Mouse (Mus musculus) liver, embryonic 13.5 days (tissue): ENCODE results near the gene Rps8. TPM values are rescaled to one million over a fixed set of nuclear protein-coding genes. Genes with fewer than 3 reads are reported as not detected.

ENCODE experiments used
- ATAC-seq: fragments of 200-750 bp; cut with Nextera tagmentation; 2 replicates; pipeline ENCODE4 v1.8.0; 2017; ENCODE audit warnings: low read depth, mild to moderate bottlenecking, moderate number of reproducible peaks, moderate library complexity
- DNase-seq: peaks from one replicate; pipeline ENCODE4 v3.0.0; 2022
- H3K27ac ChIP-seq: fragments of 300-500 bp; sonication (generic); 2 replicates; pipeline ENCODE4 v1.5.1; 2015; ENCODE audit warnings: moderate library complexity, mild to moderate bottlenecking, inconsistent platforms
- H3K27me3 ChIP-seq: fragments of 300-500 bp; sonication (generic); 2 replicates; pipeline ENCODE4 v1.6.1; 2015; ENCODE audit warnings: mild to moderate bottlenecking, inconsistent platforms
- H3K36me3 ChIP-seq: fragments of 300-500 bp; sonication (generic); 2 replicates; pipeline ENCODE4 v1.6.1; 2015; ENCODE audit warnings: mild to moderate bottlenecking, inconsistent platforms
- H3K4me1 ChIP-seq: fragments of 300-500 bp; sonication (generic); replicated peaks from 2 replicates; pipeline ENCODE4 v1.6.1; 2015; ENCODE audit warnings: inconsistent platforms
- H3K4me2 ChIP-seq: fragments of 300-500 bp; sonication (generic); 2 replicates; pipeline ENCODE4 v1.6.1; 2015; ENCODE audit warnings: inconsistent platforms, mild to moderate bottlenecking, moderate library complexity
- H3K4me3 ChIP-seq: fragments of 300-500 bp; sonication (generic); replicated peaks from 2 replicates; pipeline ENCODE4 v1.5.1; 2015; ENCODE audit warnings: mild to moderate bottlenecking, inconsistent platforms
- H3K9ac ChIP-seq: fragments of 300-500 bp; sonication (generic); 2 replicates; pipeline ENCODE4 v1.6.1; 2015; ENCODE audit warnings: mild to moderate bottlenecking, inconsistent platforms
- H3K9me3 ChIP-seq: fragments of 300-500 bp; sonication (generic); replicated peaks from 2 replicates; pipeline ENCODE4 v1.6.1; 2016; ENCODE audit warnings: inconsistent platforms
- WGBS: fragments of 180-500 bp; shearing (Covaris S2); methylation state at CpG from one replicate; pipeline ENCODE4 v1.1.7; 2015; ENCODE audit not compliant: insufficient replicate concordance; 5-methylcytosine and 5-hydroxymethylcytosine counted together
- microRNA-seq: library from miRNA; unstranded; fragments of <30 nt; microRNA quantifications from one replicate; pipeline ENCODE4, GENCODE M21; 2016
- polyA plus RNA-seq: library from polyadenylated mRNA; unstranded; fragments of >200 nt; fragmentation: Nextera tagmentation; extraction: Ambion mirVana; gene quantifications from 2 replicates; pipeline ENCODE4 v1.2.1, GENCODE M21; 2015

Gene Rps8
- polyA plus RNA-seq, 1 experiment from 2014 or later = 919 TPM

DNA sequence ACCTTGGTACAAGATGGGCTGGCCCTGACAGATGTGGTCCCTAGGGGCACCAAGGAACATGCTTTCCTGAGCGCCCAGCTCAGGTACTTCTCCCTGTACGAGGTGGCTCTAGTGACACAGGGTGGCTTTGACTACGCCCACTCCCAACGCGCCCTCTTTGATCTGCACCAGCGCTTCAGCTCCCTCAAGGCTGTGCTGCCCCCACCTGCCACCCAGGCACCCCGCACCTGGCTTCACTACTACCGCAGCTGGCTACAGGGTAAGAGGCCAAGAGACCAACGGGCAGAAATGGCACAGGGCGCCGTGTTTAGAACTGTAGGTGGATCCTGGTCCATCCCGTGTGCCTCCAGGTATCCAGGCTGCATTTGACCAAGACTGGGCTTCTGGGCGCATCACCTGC, 45.8 kb downstream of the Rps8 start:
- 84% methylated on average over 13 of the region's 13 CpGs for WGBS
- Histone ChIP-seq H3K36me3 (no peaks in the 10 kb centered on the region), H3K9ac (no peak overlapping the region), H3K4me1 (no peaks in the 10 kb centered on the region), H3K9me3 (no peaks in the 10 kb centered on the region), H3K4me3 (no peak overlapping the region), H3K27ac (no peak overlapping the region), H3K4me2 (no peak overlapping the region), H3K27me3 (no peaks in the 10 kb centered on the region)
- ATAC-seq (no peak), DNase-seq (no peak)

DNA sequence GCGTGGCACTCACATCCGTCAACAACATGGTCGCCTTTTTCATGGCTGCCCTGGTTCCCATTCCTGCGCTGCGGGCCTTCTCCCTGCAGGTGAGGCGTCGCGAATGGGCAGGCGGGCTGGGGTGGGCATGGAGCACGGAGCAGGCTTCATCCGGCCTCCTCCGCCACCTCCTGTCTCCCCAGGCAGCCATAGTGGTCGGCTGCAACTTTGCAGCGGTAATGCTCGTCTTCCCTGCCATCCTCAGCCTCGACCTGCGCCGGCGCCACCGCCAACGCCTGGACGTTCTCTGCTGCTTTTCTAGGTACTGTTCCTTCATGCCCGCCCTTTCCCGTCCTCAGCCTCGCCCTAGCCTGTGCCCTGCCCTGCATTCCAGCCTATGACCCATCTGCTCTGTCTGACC, 46.7 kb downstream of the Rps8 start:
- Histone ChIP-seq H3K9ac (no peak overlapping the region), H3K4me3 (no peak overlapping the region), H3K4me2 (no peak overlapping the region), H3K9me3 (no peaks in the 10 kb centered on the region), H3K36me3 (no peaks in the 10 kb centered on the region), H3K27ac (no peak overlapping the region), H3K4me1 (no peaks in the 10 kb centered on the region), H3K27me3 (no peaks in the 10 kb centered on the region)
- no peak for DNase-seq
- WGBS = 84% methylated on average over 25 of the region's 25 CpGs
- ATAC-seq = no peak

DNA sequence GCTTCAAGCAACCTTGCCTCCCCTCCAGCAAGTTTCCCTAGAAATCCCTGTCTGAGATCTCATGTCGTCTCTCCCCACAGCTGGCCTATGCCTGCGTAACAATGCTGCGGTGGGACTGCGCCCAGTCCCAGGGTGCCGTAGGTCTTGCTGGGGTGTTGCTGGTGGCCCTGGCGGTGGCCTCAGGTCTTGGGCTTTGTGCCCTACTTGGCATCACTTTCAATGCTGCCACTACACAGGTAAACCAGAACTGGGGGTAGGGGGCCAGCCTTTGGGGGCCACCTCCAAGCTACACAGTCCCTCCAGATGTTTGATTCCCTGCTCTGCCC, 47.6 kb downstream of the Rps8 start:
- Histone ChIP-seq H3K9me3 (no peaks in the 10 kb centered on the region), H3K27me3 (no peaks in the 10 kb centered on the region), H3K36me3 (no peaks in the 10 kb centered on the region), H3K4me2 (no peak overlapping the region), H3K4me3 (no peak overlapping the region), H3K4me1 (no peaks in the 10 kb centered on the region), H3K27ac (no peak overlapping the region), H3K9ac (no peak overlapping the region)
- 91% methylated on average over 6 of the region's 6 CpGs for WGBS
- DNase-seq (no peak), ATAC-seq (no peak)

DNA sequence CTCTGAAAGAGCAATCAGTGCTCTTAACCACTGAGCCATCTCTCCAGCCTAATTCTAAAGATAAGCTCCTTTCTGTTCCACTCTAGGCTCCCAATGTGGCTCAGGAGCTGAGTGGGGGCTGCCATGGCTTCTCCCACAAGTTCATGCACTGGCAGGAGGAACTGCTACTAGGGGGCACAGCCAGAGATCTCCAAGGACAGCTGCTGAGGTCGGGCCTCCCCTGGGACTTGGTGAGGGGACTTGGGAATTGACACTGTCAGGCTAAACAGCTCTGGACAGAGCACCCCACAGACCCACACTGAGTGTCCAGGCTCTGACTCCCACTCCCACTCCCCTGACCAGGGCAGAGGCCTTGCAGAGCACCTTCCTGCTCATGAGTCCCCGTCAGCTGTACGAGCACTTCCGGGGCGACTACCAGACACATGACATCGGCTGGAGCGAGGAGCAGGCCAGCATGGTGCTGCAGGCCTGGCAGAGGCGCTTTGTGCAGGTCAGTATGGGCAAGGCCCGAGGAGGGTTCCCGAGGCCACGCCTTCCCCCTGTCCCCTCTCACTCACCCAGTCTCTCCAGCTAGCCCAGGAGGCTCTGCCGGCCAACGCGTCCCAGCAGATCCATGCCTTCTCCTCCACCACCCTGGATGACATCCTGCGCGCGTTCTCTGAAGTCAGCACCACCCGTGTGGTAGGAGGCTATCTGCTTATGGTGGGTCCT, 48.1 kb downstream of the Rps8 start:
- Histone ChIP-seq H3K9ac (no peak overlapping the region), H3K27me3 (no peaks in the 10 kb centered on the region), H3K36me3 (no peaks in the 10 kb centered on the region), H3K4me3 (no peak overlapping the region), H3K4me2 (no peak overlapping the region), H3K9me3 (no peaks in the 10 kb centered on the region), H3K4me1 (no peaks in the 10 kb centered on the region), H3K27ac (no peak overlapping the region)
- 79% methylated on average over 18 of the region's 18 CpGs for WGBS
- no peak for DNase-seq
- no peak for ATAC-seq

DNA sequence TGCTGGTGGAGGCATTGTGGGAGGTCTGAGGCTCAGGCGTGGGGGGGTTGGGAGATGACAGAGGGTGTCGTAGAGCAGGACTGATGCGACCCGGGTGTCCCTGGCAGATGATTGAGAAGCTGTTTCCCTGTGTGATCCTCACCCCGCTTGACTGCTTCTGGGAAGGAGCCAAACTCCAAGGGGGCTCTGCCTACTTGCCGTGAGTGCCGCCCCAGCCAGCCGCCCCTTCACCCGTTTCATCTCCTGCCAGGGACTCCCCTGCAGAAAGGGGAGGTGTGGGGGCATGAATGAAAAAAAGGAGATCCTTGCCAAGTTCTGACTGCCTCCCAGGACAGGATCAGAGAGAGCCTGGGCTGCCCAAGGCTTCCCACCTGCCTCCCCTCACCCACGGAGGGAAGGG, 50.9 kb downstream of the Rps8 start:
- no peak overlapping the region for H3K4me3 ChIP-seq
- DNase-seq (no peak), ATAC-seq (no peak)

DNA sequence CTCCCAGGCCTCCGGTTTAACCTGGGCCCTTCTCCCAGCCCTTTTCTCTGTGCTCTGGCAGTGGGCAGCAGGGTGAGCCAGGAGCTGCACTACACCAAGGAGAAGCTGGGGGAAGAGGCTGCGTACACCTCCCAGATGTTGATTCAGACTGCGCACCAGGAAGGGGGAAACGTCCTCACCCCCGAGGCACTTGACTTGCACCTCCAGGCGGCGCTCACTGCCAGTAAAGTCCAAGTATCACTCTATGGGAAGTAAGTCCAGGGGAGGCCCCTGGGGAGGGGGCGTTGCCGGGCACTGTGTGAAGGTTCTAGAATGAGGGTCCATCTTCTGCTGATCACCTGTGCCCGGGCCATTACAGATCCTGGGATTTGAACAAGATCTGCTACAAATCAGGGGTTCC, 51.4 kb downstream of the Rps8 start:
- Histone ChIP-seq H3K9me3 (no peaks in the 10 kb centered on the region), H3K27ac (no peak overlapping the region)
- WGBS = 69% methylated on average over 10 of the region's 10 CpGs

More for the DNA sequence above, 50.9 kb downstream of the Rps8 start:
- Histone ChIP-seq H3K9ac (no peak overlapping the region), H3K27me3 (no peaks in the 10 kb centered on the region), H3K4me2 (no peak overlapping the region), H3K4me1 (no peaks in the 10 kb centered on the region), H3K27ac (no peak overlapping the region), H3K36me3 (no peaks in the 10 kb centered on the region), H3K9me3 (no peaks in the 10 kb centered on the region)
- WGBS = 69% methylated on average over 10 of the region's 10 CpGs

More for the DNA sequence above, 51.4 kb downstream of the Rps8 start:
- no peak for ATAC-seq
- Histone ChIP-seq H3K9ac (no peak overlapping the region), H3K36me3 (no peaks in the 10 kb centered on the region), H3K27me3 (no peaks in the 10 kb centered on the region), H3K4me2 (no peak overlapping the region), H3K4me3 (no peak overlapping the region), H3K4me1 (no peaks in the 10 kb centered on the region)
- DNase-seq = no peak

Small RNAs within 50 kb of the gene (microRNA-seq; reads per million reads assigned to microRNA genes)
- not detected for gene Gm22398

Other genes with a start within 250 kb of the Rps8 start
- 558 and 568 TPM in 2 replicates for gene Urod, start 161.8 kb downstream of the Rps8 start, polyA plus RNA-seq
- 7.8 and 7.9 TPM in 2 replicates for gene Hectd3, start 160.9 kb downstream of the Rps8 start, polyA plus RNA-seq
- gene Eif2b3, start 136.8 kb downstream of the Rps8 start, polyA plus RNA-seq = 46.4 and 49.8 TPM in 2 replicates
- 0.36 and 0.51 TPM in 2 replicates for gene Ptch2, start 60.2 kb downstream of the Rps8 start, polyA plus RNA-seq
- gene Btbd19, start 30.5 kb downstream of the Rps8 start, polyA plus RNA-seq = 5.5 and 5.6 TPM in 2 replicates
- gene Tctex1d4, start 29.4 kb downstream of the Rps8 start, polyA plus RNA-seq = not detected in 2 replicates
- 1.2 and 1.3 TPM in 2 replicates for gene Plk3, start 22.3 kb downstream of the Rps8 start, polyA plus RNA-seq
- 35.8 and 43.1 TPM in 2 replicates for gene Kif2c, start 26.4 kb upstream of the Rps8 start, polyA plus RNA-seq
- gene Tmem53, start 95.7 kb upstream of the Rps8 start, polyA plus RNA-seq = 3.5 and 3.6 TPM in 2 replicates
- not detected in 2 replicates for gene Armh1, start 95.9 kb upstream of the Rps8 start, polyA plus RNA-seq